Mouse (Mus musculus) heart, adult 2 months (tissue): ENCODE measurements around the gene Hcfc2.

Source experiments
- CTCF ChIP-seq: fragments of 200-600 bp; IDR thresholded peaks from 2 replicates; pipeline ENCODE4 v1.8.1; 2022; ENCODE audit warnings: antibody characterized with exemption, mild to moderate bottlenecking, moderate library complexity
- EP300 ChIP-seq: fragments of 200-500 bp; IDR thresholded peaks from 2 replicates; pipeline ENCODE4 v1.6.1; 2011; ENCODE audit warnings: low read depth, low read length, control low read depth; ENCODE audit not compliant: insufficient read depth

DNA sequence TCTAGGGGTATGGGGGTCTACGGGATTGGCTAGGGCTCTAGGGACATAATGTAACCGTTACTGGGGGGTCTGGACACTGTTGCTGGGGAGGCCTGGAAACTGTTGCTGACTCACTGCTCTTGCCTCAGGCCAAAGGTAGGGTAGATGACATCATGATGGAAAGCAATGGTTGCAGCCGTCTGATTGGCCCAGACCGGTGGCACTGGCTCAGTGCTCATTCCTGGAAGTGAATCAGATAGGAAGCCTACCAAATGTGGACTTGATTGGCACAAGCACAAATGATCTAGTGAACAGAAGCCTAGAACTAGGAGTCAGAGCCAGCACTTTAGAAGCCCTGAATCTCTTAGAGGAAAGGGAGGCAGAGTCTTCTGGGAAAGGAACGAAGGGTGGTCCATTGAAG lies 94.5 kb downstream of the Hcfc2 start:
- TF ChIP-seq CTCF (no peak), EP300 (no peak)
